Mouse (Mus musculus) liver, postnatal 0 days (tissue): ENCODE data around the gene Hist2h3b.

Source experiments
- CTCF ChIP-seq: sonication (generic); IDR thresholded peaks from 2 replicates; pipeline ENCODE4 v1.5.1; 2016; ENCODE audit warnings: antibody characterized with exemption, low read depth
- EP300 ChIP-seq: IDR thresholded peaks from 2 replicates; pipeline ENCODE4 v1.6.1; 2016; ENCODE audit warnings: antibody characterized with exemption, low read depth, mild to moderate bottlenecking

GRCm38 (mm10) chr3:96251787-96252186, 16.7 kb upstream of the Hist2h3b start:
- TF ChIP-seq CTCF, result no peak
- no peak for TF ChIP-seq EP300
